Mouse (Mus musculus) stomach, postnatal 0 days (tissue): ENCODE measurements around the gene Kras.

ENCODE experiments used
- CTCF ChIP-seq: IDR thresholded peaks from 2 replicates; pipeline ENCODE4 v1.5.1; 2016; ENCODE audit warnings: antibody characterized with exemption, low read depth, mild to moderate bottlenecking, moderate library complexity
- EP300 ChIP-seq: optimal IDR thresholded peaks from 2 replicates; pipeline ENCODE3; 2016; ENCODE audit warnings: antibody characterized with exemption

DNA sequence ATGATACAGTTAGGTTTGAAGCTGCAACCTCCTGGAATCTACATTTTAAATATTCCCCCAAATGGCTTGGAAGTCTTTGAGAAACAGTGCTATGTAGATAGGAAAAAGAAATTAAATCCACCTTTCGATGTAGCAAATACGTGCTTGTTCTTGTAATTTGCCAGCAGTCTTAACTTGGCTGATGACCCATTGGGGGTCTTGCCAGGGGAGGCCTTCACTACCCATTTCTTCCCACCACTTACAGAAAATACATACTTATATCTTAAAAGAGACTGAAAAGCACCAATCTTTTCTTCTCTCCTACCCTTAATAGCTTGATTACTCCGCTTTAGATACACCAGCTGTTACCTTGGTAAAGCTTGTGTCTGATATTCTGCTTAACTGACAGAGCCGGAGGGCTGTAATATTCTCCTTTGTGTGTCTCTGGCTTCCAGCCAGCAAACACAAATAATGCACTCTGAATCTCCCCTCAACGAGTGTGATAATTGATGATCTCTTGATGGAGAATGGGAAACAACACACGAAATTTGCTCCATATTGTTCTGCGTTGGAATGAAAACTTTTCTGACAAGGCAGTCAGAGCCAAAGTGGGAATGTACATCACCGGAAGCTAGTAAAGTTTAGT, 39.9 kb downstream of the Kras start:
- no peak for TF ChIP-seq EP300
- TF ChIP-seq CTCF: no peak
